Comparison of ENCODE assay signal across 8 mouse cellular contexts in the genomic region with DNA sequence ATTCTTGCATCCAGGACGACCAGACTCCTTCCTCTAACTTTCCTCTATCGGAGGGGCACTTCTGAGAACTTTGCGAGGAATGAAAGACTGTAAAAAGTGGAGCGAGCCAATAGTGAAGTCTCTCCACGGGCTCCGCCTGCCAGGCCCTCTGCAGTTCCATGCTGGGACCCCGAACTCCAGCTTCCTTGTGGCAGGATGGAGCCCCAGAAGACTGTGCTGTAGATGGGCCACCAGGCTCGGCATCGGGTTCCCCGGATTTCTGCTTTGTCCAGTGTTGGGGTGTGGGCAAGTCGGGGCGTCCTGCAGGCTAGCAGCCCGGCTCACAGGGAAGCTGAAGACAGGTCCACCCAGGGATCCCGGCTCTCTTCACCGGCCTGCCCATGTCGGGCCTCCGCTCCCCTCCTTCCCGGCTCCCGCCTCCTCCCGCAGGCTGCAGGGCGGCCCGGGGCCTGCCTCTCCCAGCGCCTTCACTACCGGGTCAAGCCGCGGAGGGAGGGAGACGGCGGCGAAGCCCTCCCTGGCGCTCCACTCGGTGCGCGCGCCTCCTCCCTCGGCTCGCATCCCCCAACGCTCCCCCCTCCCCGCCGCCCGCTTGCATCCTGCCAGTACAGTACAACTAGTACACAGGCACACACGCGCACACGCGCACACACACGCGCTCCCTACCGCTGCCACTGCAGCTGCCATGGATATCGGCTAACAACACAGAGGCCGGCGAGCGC. TPM values are rescaled to one million over a fixed set of nuclear protein-coding genes. Genes with fewer than 3 reads are reported as not detected.
A peak's percentile ranks its signal among the peaks of the same experiment; 100 is the strongest.
DNase-seq lines count a peak whose midpoint lies in the region; ATAC-seq and TF ChIP-seq lines count a peak whose summit lies in the region.

No protein-coding gene starts in this region.

- 0 out of 2 replicates have a peak, but pooled peaks have one; percentile 9 for TF ChIP-seq POLR2A in bone marrow, adult 2 months (IDR thresholded peaks at IDR 0.05; ENCODE audit: borderline replicate concordance, control insufficient read depth, low read depth, low read length)

- no peaks in the 10 kb centered on the region for H3K4me1 ChIP-seq in bone marrow, adult 2 months (ENCODE audit: control insufficient read depth, insufficient read depth, low read length)
- peaks cover 10% of the 10 kb centered on the region for H3K4me1 ChIP-seq in embryonic facial prominence, embryonic 12.5 days
- peaks cover 13% of the 10 kb centered on the region for H3K4me1 ChIP-seq in midbrain, embryonic 11.5 days (ENCODE audit: control insufficient read depth, insufficient read depth, low read length)
- no peaks in the 10 kb centered on the region for H3K4me1 ChIP-seq in stomach, embryonic 14.5 days (ENCODE audit: control insufficient read depth, insufficient read depth, low read length)

- intact Hi-C loops in left cerebral cortex, postnatal 36 days (cut with DNase I): no loop called here

- WGBS in bone marrow, adult 2 months: 3% methylated on average over 47 of the region's 51 CpGs
- under 1% methylated on average over 33 of the region's 51 CpGs for WGBS in embryonic facial prominence, embryonic 12.5 days
- under 1% methylated on average over 29 of the region's 51 CpGs for WGBS in midbrain, embryonic 11.5 days
- WGBS in stomach, embryonic 14.5 days: under 1% methylated on average over 41 of the region's 51 CpGs

- H3K9ac ChIP-seq in embryonic facial prominence, embryonic 12.5 days: peak overlapping the region; percentile 66
- peak overlapping the region; percentile 80 for H3K9ac ChIP-seq in midbrain, embryonic 11.5 days (ENCODE audit: low read length)
- peak overlapping the region; percentile 61 for H3K9ac ChIP-seq in stomach, embryonic 14.5 days (replicated peaks; ENCODE audit: low read depth, low read length)

- peak overlapping the region; percentile 98 for H3K4me2 ChIP-seq in embryonic facial prominence, embryonic 12.5 days (replicated peaks)
- H3K4me2 ChIP-seq in midbrain, embryonic 11.5 days: peak overlapping the region; percentile 99
- H3K4me2 ChIP-seq in stomach, embryonic 14.5 days (replicated peaks; ENCODE audit: low read depth, low read length): peak overlapping the region; percentile 97

- no peaks in the 10 kb centered on the region for H3K36me3 ChIP-seq in embryonic facial prominence, embryonic 12.5 days
- no peaks in the 10 kb centered on the region for H3K36me3 ChIP-seq in midbrain, embryonic 11.5 days (ENCODE audit: control insufficient read depth, insufficient read depth, low read length)
- H3K36me3 ChIP-seq in stomach, embryonic 14.5 days (ENCODE audit: control insufficient read depth, insufficient read depth, low read length): no peaks in the 10 kb centered on the region

- ATAC-seq in embryonic facial prominence, embryonic 12.5 days (ENCODE audit: insufficient number of reproducible peaks, insufficient read depth, low FRiP score, low TSS enrichment): peak; percentile 95
- ATAC-seq in midbrain, embryonic 11.5 days (ENCODE audit: low FRiP score): peak; percentile 93
- peak; percentile 91 for ATAC-seq in stomach, embryonic 14.5 days (ENCODE audit: insufficient number of reproducible peaks, insufficient read depth, low FRiP score, low read depth)

- DNase-seq in heart, adult 18-20 months: peak; percentile 85 to 87
- peak; percentile 72 for DNase-seq in kidney, adult 18-20 months
- peak; percentile 82 to 83 for DNase-seq in left cerebral cortex, postnatal 36 days (ENCODE audit: low spot score in 2 of 2)
- peak; percentile 99 for DNase-seq in midbrain, embryonic 11.5 days (ENCODE audit: low spot score, missing footprints)
- DNase-seq in T-cell, adult 2 months (ENCODE audit: low spot score): no peak

- H3K27ac ChIP-seq in bone marrow, adult 2 months (ENCODE audit: control insufficient read depth, insufficient read depth, low read depth, low read length, poor library complexity): no peak overlapping the region
- peak overlapping the region; percentile 87 for H3K27ac ChIP-seq in embryonic facial prominence, embryonic 12.5 days
- H3K27ac ChIP-seq in midbrain, embryonic 11.5 days (ENCODE audit: low read depth, low read length): peak overlapping the region; percentile 16; the same call in 1 of the 2 replicates
- H3K27ac ChIP-seq in stomach, embryonic 14.5 days (ENCODE audit: low read length): peak overlapping the region; percentile 67

- TF ChIP-seq CTCF in bone marrow, adult 2 months (IDR thresholded peaks at IDR 0.05; ENCODE audit: control insufficient read depth, insufficient read depth, low read length): no peak

- H3K4me3 ChIP-seq in bone marrow, adult 2 months (replicated peaks; ENCODE audit: control insufficient read depth, low read depth, low read length): no peak overlapping the region
- peak overlapping the region; percentile 70 for H3K4me3 ChIP-seq in embryonic facial prominence, embryonic 12.5 days
- peak overlapping the region; percentile 62 for H3K4me3 ChIP-seq in midbrain, embryonic 11.5 days (ENCODE audit: low read depth, low read length)
- peak overlapping the region; percentile 54 for H3K4me3 ChIP-seq in stomach, embryonic 14.5 days (ENCODE audit: low read depth, low read length)

- no peaks in the 10 kb centered on the region for H3K27me3 ChIP-seq in embryonic facial prominence, embryonic 12.5 days
- no peaks in the 10 kb centered on the region for H3K27me3 ChIP-seq in midbrain, embryonic 11.5 days (ENCODE audit: control insufficient read depth, insufficient read depth, low read length)
- H3K27me3 ChIP-seq in stomach, embryonic 14.5 days (ENCODE audit: control insufficient read depth, insufficient read depth, low read length): no peaks in the 10 kb centered on the region

- no peaks in the 10 kb centered on the region for H3K9me3 ChIP-seq in embryonic facial prominence, embryonic 12.5 days
- no peaks in the 10 kb centered on the region for H3K9me3 ChIP-seq in midbrain, embryonic 11.5 days (ENCODE audit: control insufficient read depth, low read length)
- H3K9me3 ChIP-seq in stomach, embryonic 14.5 days (ENCODE audit: control insufficient read depth, low read depth, low read length): no peaks in the 10 kb centered on the region

RNA-seq across cellular contexts. Expression of a gene that starts 0.5 kb away (rescaled TPM):
- polyA plus RNA-seq in bone marrow, adult 2 months (2011; ENCODE audit: insufficient read depth, insufficient read length, low replicate concordance, missing spikeins): 0.47 and 1.4 TPM in 2 replicates
- polyA plus RNA-seq in embryonic facial prominence, embryonic 12.5 days (2016; fragmentation: Nextera tagmentation; extraction: Ambion mirVana): 10.0 and 10.4 TPM in 2 replicates
- total RNA-seq in heart, adult 18-20 months (2021): 1 to 10 TPM; 6.9 to 9.2 TPM
- 100 to 1,000 TPM; 121 to 141 TPM for total RNA-seq in left cerebral cortex, postnatal 36 days (2021)
- polyA plus RNA-seq in midbrain, embryonic 11.5 days (2014; fragmentation: Nextera tagmentation; extraction: Ambion mirVana): 4.6 and 5.7 TPM in 2 replicates
- 7.1 and 7.3 TPM in 2 replicates for polyA plus RNA-seq in stomach, embryonic 14.5 days (2014; fragmentation: Nextera tagmentation; extraction: Ambion mirVana)
